Mouse (Mus musculus) CH12.LX (cell line): ENCODE results near the gene Cox11.

Source experiments
- BHLHE40 ChIP-seq: IDR thresholded peaks from 2 replicates; pipeline ENCODE4 v1.6.1; 2011; ENCODE audit warnings: mild to moderate bottlenecking, low read depth, low read length, improper control_type of control experiment
- CTCF ChIP-seq, 2 experiments: IDR thresholded peaks in 1 of 2; conservative IDR thresholded peaks in 1 of 2; 2 replicates each; pipeline ENCODE4 v1.5.1; 2011 to 2012; ENCODE audit warnings: low read depth in 2 of 2, low read length in 2 of 2, improper control_type of control experiment in 1 of 2, inconsistent platforms in 1 of 2, mild to moderate bottlenecking in 1 of 2, moderate library complexity in 1 of 2
- ETS1 ChIP-seq: conservative IDR thresholded peaks from 2 replicates; pipeline ENCODE4 v1.6.1; 2012; ENCODE audit warnings: low read depth, mild to moderate bottlenecking, inconsistent platforms, low read length, improper control_type of control experiment, moderate library complexity
- GABPA ChIP-seq: IDR thresholded peaks from 2 replicates; pipeline ENCODE4 v1.6.1; 2012; ENCODE audit warnings: low read depth, low read length, improper control_type of control experiment, inconsistent platforms; ENCODE audit not compliant: insufficient replicate concordance
- MAFK ChIP-seq: IDR thresholded peaks from 2 replicates; pipeline ENCODE4 v1.6.1; 2011; ENCODE audit warnings: low read length, improper control_type of control experiment; ENCODE audit not compliant: insufficient replicate concordance
- POLR2A ChIP-seq: IDR thresholded peaks from 2 replicates; pipeline ENCODE4 v1.6.1; 2011; ENCODE audit warnings: low read depth, mild to moderate bottlenecking, improper control_type of control experiment, low read length
- RCOR1 ChIP-seq: conservative IDR thresholded peaks from 2 replicates; pipeline ENCODE4 v1.6.1; 2012; ENCODE audit warnings: low read depth, mild to moderate bottlenecking, inconsistent platforms, low read length, improper control_type of control experiment
- SIN3A ChIP-seq: IDR thresholded peaks from 2 replicates; pipeline ENCODE4 v1.6.1; 2012; ENCODE audit warnings: low read length, improper control_type of control experiment, inconsistent platforms
- UBTF ChIP-seq: IDR thresholded peaks from 2 replicates; pipeline ENCODE4 v1.6.1; 2012; ENCODE audit warnings: low read depth, mild to moderate bottlenecking, inconsistent platforms, low read length, improper control_type of control experiment, moderate library complexity
- ZC3H11A ChIP-seq: IDR thresholded peaks from 2 replicates; pipeline ENCODE4 v1.6.1; 2012; ENCODE audit warnings: low read depth, mild to moderate bottlenecking, inconsistent platforms, low read length, improper control_type of control experiment

GRCm38 (mm10) chr11:90612118-90612517 lies 25.9 kb upstream of the Cox11 start:
- TF ChIP-seq RCOR1, result no peak
- no peak for TF ChIP-seq ZC3H11A
- no peak for TF ChIP-seq CTCF (conservative IDR thresholded peaks at IDR 0.05 in 1 of 2, IDR thresholded peaks at IDR 0.05 in 1 of 2; ENCODE audit: low read depth in 2 of 2, low read length in 2 of 2)
- TF ChIP-seq GABPA, result no peak
- no peak for TF ChIP-seq BHLHE40
- no peak for TF ChIP-seq ETS1
- TF ChIP-seq MAFK, result no peak
- TF ChIP-seq UBTF, result no peak
- no peak for TF ChIP-seq POLR2A
- no peak for TF ChIP-seq SIN3A
